Mouse (Mus musculus): ENCODE measurements around the gene Fars2. TPM values are rescaled to one million over a fixed set of nuclear protein-coding genes. Genes with fewer than 3 reads are reported as not detected.

The Fars2 gene
- polyA plus RNA-seq, 1 experiment from 2014 or later: 23.5 TPM

- WGBS: 88% methylated on average over 4 of the region's 4 CpGs
- Histone ChIP-seq H3K9me3 (no peaks in the 10 kb centered on the region), H3K27me3 (replicated peaks; ENCODE audit: low read depth, poor library complexity, severe bottlenecking) (peaks cover 2% of the 10 kb centered on the region; the same call in 1 of the 2 replicates), H3K4me3 (no peak overlapping the region), H3K36me3 (replicated peaks) (no peaks in the 10 kb centered on the region), H3K27ac (replicated peaks) (no peak overlapping the region), H3K4me1 (no peaks in the 10 kb centered on the region)
- no peak for DNase-seq (ENCODE audit: low spot score)
These were observed 490.7 kb downstream of the Fars2 start for GRCm38 (mm10) chr13:36607871-36608270.

GRCm38 (mm10) chr13:36610426-36610825, 493.2 kb downstream of the Fars2 start:
- Histone ChIP-seq H3K27me3 (replicated peaks; ENCODE audit: low read depth, poor library complexity, severe bottlenecking) (peaks cover 4% of the 10 kb centered on the region; the same call in 1 of the 2 replicates), H3K9me3 (no peaks in the 10 kb centered on the region), H3K36me3 (replicated peaks) (no peaks in the 10 kb centered on the region), H3K4me3 (no peak overlapping the region), H3K4me1 (no peaks in the 10 kb centered on the region), H3K27ac (replicated peaks) (no peak overlapping the region)
- 89% methylated on average over 5 of the region's 5 CpGs for WGBS
- DNase-seq (ENCODE audit: low spot score): no peak

- Histone ChIP-seq H3K27ac (replicated peaks) (no peak overlapping the region), H3K4me3 (peak overlapping the region; percentile 29; the same call in 1 of the 2 replicates), H3K4me1 (no peaks in the 10 kb centered on the region), H3K36me3 (replicated peaks) (no peaks in the 10 kb centered on the region), H3K27me3 (replicated peaks; ENCODE audit: low read depth, poor library complexity, severe bottlenecking) (peaks cover 4% of the 10 kb centered on the region; the same call in 1 of the 2 replicates), H3K9me3 (no peaks in the 10 kb centered on the region)
- DNase-seq (ENCODE audit: low spot score): peak; percentile 15
- WGBS: 46% methylated on average over 23 of the region's 23 CpGs
These were observed 495.9 kb downstream of the Fars2 start for GRCm38 (mm10) chr13:36612785-36613750.

DNA sequence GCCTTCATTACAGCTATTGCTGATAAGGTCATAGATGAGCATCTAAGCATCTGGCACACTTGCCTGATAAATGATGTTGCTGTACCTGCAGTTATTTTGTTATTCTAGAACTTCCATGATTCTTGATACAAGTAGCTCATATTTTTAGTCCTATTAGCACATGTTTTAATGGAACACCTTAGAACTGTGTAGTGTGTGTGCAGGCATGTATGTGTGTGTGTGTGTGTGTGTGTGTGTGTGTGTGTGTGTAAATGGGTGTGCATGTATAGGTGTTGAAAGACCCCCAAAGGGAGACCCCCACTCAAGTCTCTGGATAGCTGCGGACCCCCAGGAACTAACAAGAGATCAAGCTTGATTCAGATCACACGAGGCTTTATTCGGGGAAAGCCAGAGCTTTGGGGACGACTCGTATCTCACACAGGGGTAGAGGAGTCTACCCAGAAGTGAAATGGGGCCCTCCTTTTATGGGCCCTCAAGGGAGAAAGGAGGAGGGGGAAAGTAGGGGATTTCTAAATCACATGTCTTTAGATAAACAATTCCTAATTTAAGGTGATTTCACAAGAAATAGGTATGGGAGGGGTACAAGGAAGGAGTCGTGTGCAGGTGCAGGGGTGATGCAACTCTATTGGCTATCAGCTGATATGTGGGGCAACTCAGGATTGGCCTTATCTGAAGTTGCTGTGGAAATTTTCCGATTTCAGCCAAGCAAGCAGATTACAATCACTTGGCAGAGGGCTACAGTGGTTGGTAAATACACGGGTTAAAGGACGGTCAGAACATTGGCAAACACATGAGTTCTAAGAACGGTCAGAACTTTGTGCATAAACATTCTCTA, 503.5 kb downstream of the Fars2 start:
- no peaks in the 10 kb centered on the region for H3K9me3 ChIP-seq

DNA sequence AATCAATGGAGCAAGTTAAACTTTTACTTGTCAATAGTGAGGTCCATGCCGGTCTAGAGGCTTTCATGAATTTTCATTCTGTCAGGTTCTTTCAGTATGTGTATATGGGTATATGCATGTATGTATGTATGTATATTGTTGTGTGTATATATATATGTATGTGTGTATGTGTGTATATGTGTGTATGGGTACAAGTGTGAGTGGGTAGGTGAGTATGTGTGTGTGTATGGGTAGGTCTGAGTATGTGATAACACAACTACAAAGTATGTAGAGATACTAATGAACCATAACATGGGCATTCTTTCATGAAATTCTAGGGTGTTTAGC, 504.1 kb downstream of the Fars2 start:
- Histone ChIP-seq H3K4me3 (no peak overlapping the region), H3K4me1 (no peaks in the 10 kb centered on the region), H3K9me3 (no peaks in the 10 kb centered on the region), H3K36me3 (replicated peaks) (no peaks in the 10 kb centered on the region), H3K27me3 (replicated peaks; ENCODE audit: low read depth, poor library complexity, severe bottlenecking) (no peaks in the 10 kb centered on the region), H3K27ac (replicated peaks) (no peak overlapping the region)
- no peak for DNase-seq (ENCODE audit: low spot score)
- 97% methylated on average over 1 of the region's 1 CpGs for WGBS

More for the DNA sequence above, 503.5 kb downstream of the Fars2 start:
- no peak for DNase-seq (ENCODE audit: low spot score)
- Histone ChIP-seq H3K27me3 (replicated peaks; ENCODE audit: low read depth, poor library complexity, severe bottlenecking) (no peaks in the 10 kb centered on the region), H3K4me1 (no peaks in the 10 kb centered on the region), H3K36me3 (replicated peaks) (no peaks in the 10 kb centered on the region), H3K4me3 (no peak overlapping the region), H3K27ac (replicated peaks) (no peak overlapping the region)
- 95% methylated on average over 10 of the region's 10 CpGs for WGBS

- 56% methylated on average over 1 of the region's 1 CpGs for WGBS
- no peak for DNase-seq (ENCODE audit: low spot score)
- H3K27me3 ChIP-seq (replicated peaks; ENCODE audit: low read depth, poor library complexity, severe bottlenecking): no peaks in the 10 kb centered on the region
- H3K36me3 ChIP-seq (replicated peaks): no peaks in the 10 kb centered on the region
- H3K4me3 ChIP-seq: no peak overlapping the region
- no peak overlapping the region for H3K27ac ChIP-seq (replicated peaks)
- no peaks in the 10 kb centered on the region for H3K9me3 ChIP-seq
- no peaks in the 10 kb centered on the region for H3K4me1 ChIP-seq
These were observed 506.3 kb downstream of the Fars2 start for GRCm38 (mm10) chr13:36623556-36623955.

- no peak for DNase-seq (ENCODE audit: low spot score)
- no peak overlapping the region for H3K4me3 ChIP-seq
- H3K4me1 ChIP-seq: no peaks in the 10 kb centered on the region
- H3K36me3 ChIP-seq (replicated peaks): no peaks in the 10 kb centered on the region
- H3K9me3 ChIP-seq: no peaks in the 10 kb centered on the region
- H3K27ac ChIP-seq (replicated peaks): no peak overlapping the region
- WGBS: 85% methylated on average over 1 of the region's 1 CpGs
- H3K27me3 ChIP-seq (replicated peaks; ENCODE audit: low read depth, poor library complexity, severe bottlenecking): no peaks in the 10 kb centered on the region
These were observed 511.9 kb downstream of the Fars2 start for GRCm38 (mm10) chr13:36629154-36629553.

- H3K27ac ChIP-seq (replicated peaks): no peak overlapping the region; the same call in 1 of the 2 replicates
- H3K36me3 ChIP-seq (replicated peaks): no peaks in the 10 kb centered on the region
- no peaks in the 10 kb centered on the region for H3K27me3 ChIP-seq (replicated peaks; ENCODE audit: low read depth, poor library complexity, severe bottlenecking)
- no peak overlapping the region for H3K4me3 ChIP-seq
- H3K9me3 ChIP-seq: no peaks in the 10 kb centered on the region
- 40% methylated on average over 7 of the region's 7 CpGs for WGBS
- peak; percentile 12 for DNase-seq (ENCODE audit: low spot score)
- H3K4me1 ChIP-seq: peaks cover 12% of the 10 kb centered on the region
These were observed 531.0 kb downstream of the Fars2 start for GRCm38 (mm10) chr13:36648257-36648656.

DNA sequence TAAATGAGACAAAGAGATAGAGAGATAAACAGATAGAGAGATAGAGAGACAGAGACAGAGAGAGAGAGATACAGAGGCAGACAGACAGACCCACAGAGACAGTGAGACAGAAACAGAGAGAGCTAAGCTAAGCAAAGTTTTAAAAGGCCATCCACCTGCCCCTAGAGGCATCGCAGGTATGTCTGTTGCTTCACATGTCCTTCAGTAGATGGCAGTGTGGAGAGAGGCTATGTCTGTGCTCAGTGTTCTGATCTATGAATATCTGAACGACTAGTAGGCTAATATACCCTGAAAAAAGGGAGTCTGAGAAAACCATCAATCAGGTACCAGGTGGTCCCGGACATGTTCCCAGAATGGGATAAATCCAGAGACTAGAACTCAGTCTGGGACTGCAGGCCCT, 537.0 kb downstream of the Fars2 start:
- DNase-seq (ENCODE audit: low spot score): no peak
- Histone ChIP-seq H3K9me3 (no peaks in the 10 kb centered on the region), H3K27ac (replicated peaks) (no peak overlapping the region), H3K4me1 (no peaks in the 10 kb centered on the region), H3K36me3 (replicated peaks) (no peaks in the 10 kb centered on the region), H3K27me3 (replicated peaks; ENCODE audit: low read depth, poor library complexity, severe bottlenecking) (no peaks in the 10 kb centered on the region; the same call in 1 of the 2 replicates), H3K4me3 (no peak overlapping the region)
- 83% methylated on average over 3 of the region's 3 CpGs for WGBS

DNA sequence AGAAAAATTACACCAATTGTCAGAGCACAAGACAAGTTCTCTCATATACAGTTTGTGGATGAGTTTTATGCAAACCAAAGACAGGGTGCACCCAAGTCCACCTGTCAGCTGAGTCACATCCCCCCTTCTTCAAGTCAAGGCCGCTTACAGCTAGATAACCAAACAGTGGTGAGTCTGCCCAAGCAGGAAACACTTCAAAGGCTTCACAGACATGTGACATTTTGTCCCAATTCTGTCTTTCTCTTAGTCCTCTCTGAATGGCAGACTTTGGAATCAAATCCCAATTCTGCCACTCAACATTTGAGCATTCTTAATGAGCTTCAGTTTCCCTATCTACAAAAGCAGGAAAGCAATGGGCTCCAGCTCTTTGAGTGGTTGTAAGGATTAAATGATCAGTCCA, 562.1 kb downstream of the Fars2 start:
- H3K27me3 ChIP-seq (replicated peaks; ENCODE audit: low read depth, poor library complexity, severe bottlenecking): no peaks in the 10 kb centered on the region
- no peak for DNase-seq (ENCODE audit: low spot score)
- WGBS: 82% methylated on average over 1 of the region's 1 CpGs
- H3K27ac ChIP-seq (replicated peaks): no peak overlapping the region
- no peaks in the 10 kb centered on the region for H3K4me1 ChIP-seq
- H3K36me3 ChIP-seq (replicated peaks): no peaks in the 10 kb centered on the region
- H3K9me3 ChIP-seq: no peaks in the 10 kb centered on the region
- no peak overlapping the region for H3K4me3 ChIP-seq

- Histone ChIP-seq H3K36me3 (replicated peaks) (no peaks in the 10 kb centered on the region), H3K9me3 (no peaks in the 10 kb centered on the region), H3K4me1 (no peaks in the 10 kb centered on the region), H3K27me3 (replicated peaks; ENCODE audit: low read depth, poor library complexity, severe bottlenecking) (no peaks in the 10 kb centered on the region), H3K4me3 (no peak overlapping the region), H3K27ac (replicated peaks) (no peak overlapping the region)
- no peak for DNase-seq (ENCODE audit: low spot score)
- WGBS: 90% methylated on average over 8 of the region's 8 CpGs
These were observed 563.6 kb downstream of the Fars2 start for GRCm38 (mm10) chr13:36680690-36681355.

DNA sequence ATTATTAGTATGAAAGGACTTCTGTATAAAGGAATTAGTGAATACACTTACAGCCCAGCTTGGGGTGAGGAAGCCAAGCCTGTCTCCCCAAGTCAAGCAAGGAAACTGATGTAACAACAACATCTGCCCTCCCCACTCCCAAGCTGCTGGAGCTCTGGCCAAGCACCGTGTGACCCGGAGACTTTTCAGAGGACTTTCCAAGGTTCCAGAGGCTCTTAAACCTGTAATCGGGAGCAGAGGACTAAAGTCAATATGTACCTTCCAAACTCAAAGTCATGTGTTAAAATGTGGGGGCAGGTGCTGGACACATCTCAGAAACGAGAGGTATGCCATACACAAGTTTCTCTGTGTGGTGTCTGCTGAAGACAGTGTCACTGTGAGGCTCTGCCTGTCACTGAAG, 566.4 kb downstream of the Fars2 start:
- 83% methylated on average over 4 of the region's 4 CpGs for WGBS
- Histone ChIP-seq H3K27me3 (replicated peaks; ENCODE audit: low read depth, poor library complexity, severe bottlenecking) (no peaks in the 10 kb centered on the region), H3K27ac (replicated peaks) (no peak overlapping the region), H3K4me1 (no peaks in the 10 kb centered on the region), H3K9me3 (no peaks in the 10 kb centered on the region), H3K4me3 (no peak overlapping the region), H3K36me3 (replicated peaks) (no peaks in the 10 kb centered on the region)
- DNase-seq (ENCODE audit: low spot score): no peak
